Mouse (Mus musculus) stomach, embryonic 15.5 days (tissue): ENCODE data around the gene Olfr522. TPM values are rescaled to one million over a fixed set of nuclear protein-coding genes. Genes with fewer than 3 reads are reported as not detected.

Experiments used
- ATAC-seq: fragments of 200-750 bp; cut with Nextera tagmentation; 2 replicates; pipeline ENCODE4 v1.8.0; 2017; ENCODE audit warnings: low read depth, moderate number of reproducible peaks, moderate TSS enrichment; ENCODE audit not compliant: insufficient read depth, low FRiP score
- H3K27ac ChIP-seq: fragments of 300-500 bp; sonication (generic); 2 replicates; pipeline ENCODE4 v1.5.1; 2015; ENCODE audit warnings: mild to moderate bottlenecking, inconsistent platforms
- H3K27me3 ChIP-seq: fragments of 300-500 bp; sonication (generic); replicated peaks from 2 replicates; pipeline ENCODE4 v1.6.1; 2015; ENCODE audit warnings: inconsistent platforms
- H3K36me3 ChIP-seq: fragments of 300-500 bp; sonication (generic); 2 replicates; pipeline ENCODE4 v1.6.1; 2015; ENCODE audit warnings: inconsistent platforms
- H3K4me1 ChIP-seq: fragments of 300-500 bp; sonication (generic); 2 replicates; pipeline ENCODE4 v1.6.1; 2015; ENCODE audit warnings: inconsistent platforms
- H3K4me2 ChIP-seq: fragments of 300-500 bp; sonication (generic); 2 replicates; pipeline ENCODE4 v1.6.1; 2015; ENCODE audit warnings: mild to moderate bottlenecking, inconsistent platforms
- H3K4me3 ChIP-seq: fragments of 300-500 bp; sonication (generic); replicated peaks from 2 replicates; pipeline ENCODE4 v1.5.1; 2015; ENCODE audit warnings: inconsistent platforms
- H3K9ac ChIP-seq: fragments of 300-500 bp; sonication (generic); 2 replicates; pipeline ENCODE4 v1.6.1; 2015; ENCODE audit warnings: inconsistent platforms
- H3K9me3 ChIP-seq: fragments of 300-500 bp; sonication (generic); 2 replicates; pipeline ENCODE4 v1.6.1; 2016; ENCODE audit warnings: inconsistent platforms
- WGBS: fragments of 180-500 bp; shearing (Covaris S2); methylation state at CpG from one replicate; pipeline ENCODE4 v1.1.7; 2015; 5-methylcytosine and 5-hydroxymethylcytosine counted together
- polyA plus RNA-seq: library from polyadenylated mRNA; unstranded; fragments of >200 nt; fragmentation: Nextera tagmentation; extraction: Ambion mirVana; gene quantifications from 2 replicates; pipeline ENCODE4 v1.2.1, GENCODE M21; 2015

Gene Olfr522
- polyA plus RNA-seq = not detected in 2 replicates

GRCm38 (mm10) chr7:140164664-140165063 lies at the start of gene Olfr522:
TSS of gene Olfr522 (minus strand) at chr7:140164764.
- no peak within 1 kb of the TSS for H3K4me2 ChIP-seq
- WGBS = 77% methylated on average over 7 of the region's 7 CpGs
- no peak for ATAC-seq
- no peak within 1 kb of the TSS for H3K9ac ChIP-seq
- H3K4me1 ChIP-seq = no peaks in the 10 kb centered on the region
- no peaks in the 10 kb centered on the region for H3K9me3 ChIP-seq
- no peak within 1 kb of the TSS for H3K27ac ChIP-seq
- no peaks in the 10 kb centered on the region for H3K36me3 ChIP-seq
- no peaks in the 10 kb centered on the region for H3K27me3 ChIP-seq
- H3K4me3 ChIP-seq = no peak within 1 kb of the TSS

GRCm38 (mm10) chr7:140213841-140214240 lies 49.3 kb upstream of the Olfr522 start:
- Histone ChIP-seq H3K27me3 (no peaks in the 10 kb centered on the region), H3K4me2 (no peak overlapping the region), H3K9ac (no peak overlapping the region), H3K4me1 (no peaks in the 10 kb centered on the region), H3K36me3 (no peaks in the 10 kb centered on the region), H3K4me3 (no peak overlapping the region), H3K27ac (no peak overlapping the region), H3K9me3 (no peaks in the 10 kb centered on the region)
- 77% methylated on average over 5 of the region's 5 CpGs for WGBS
- no peak for ATAC-seq

- Histone ChIP-seq H3K9ac (no peak overlapping the region), H3K4me2 (no peak overlapping the region), H3K27ac (no peak overlapping the region), H3K27me3 (no peaks in the 10 kb centered on the region), H3K4me1 (no peaks in the 10 kb centered on the region), H3K9me3 (no peaks in the 10 kb centered on the region), H3K36me3 (no peaks in the 10 kb centered on the region), H3K4me3 (no peak overlapping the region)
- WGBS = 69% methylated on average over 3 of the region's 3 CpGs
- no peak for ATAC-seq
Measured at GRCm38 (mm10) chr7:140208677-140209076, 44.1 kb upstream of the Olfr522 start.

DNA sequence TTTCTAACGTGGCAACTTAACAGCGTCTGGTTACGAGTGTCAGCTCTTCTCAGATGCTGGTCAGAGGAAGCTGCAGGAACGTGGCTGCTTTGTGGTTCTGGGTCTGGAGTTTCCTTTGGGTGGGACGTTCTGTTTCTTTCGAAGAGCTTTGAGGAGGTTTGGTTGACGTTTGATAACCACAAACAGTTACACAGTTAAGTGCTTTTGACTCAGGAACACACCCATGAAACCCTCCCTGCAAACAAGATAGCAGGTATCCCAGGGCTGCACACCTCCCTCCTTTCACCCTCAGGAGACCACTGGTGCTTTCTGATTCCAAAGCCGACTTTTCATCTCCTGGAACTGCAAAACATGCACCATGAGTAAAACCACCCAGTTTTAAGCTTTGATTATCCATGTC lies 43.6 kb upstream of the Olfr522 start:
- Histone ChIP-seq H3K36me3 (no peaks in the 10 kb centered on the region), H3K9ac (no peak overlapping the region), H3K4me3 (no peak overlapping the region), H3K4me2 (no peak overlapping the region), H3K27ac (no peak overlapping the region), H3K9me3 (no peaks in the 10 kb centered on the region), H3K27me3 (no peaks in the 10 kb centered on the region), H3K4me1 (no peaks in the 10 kb centered on the region)
- 0 out of 2 replicates have a peak, but pooled peaks have one; percentile 31 for ATAC-seq
- WGBS = 63% methylated on average over 8 of the region's 8 CpGs

DNA sequence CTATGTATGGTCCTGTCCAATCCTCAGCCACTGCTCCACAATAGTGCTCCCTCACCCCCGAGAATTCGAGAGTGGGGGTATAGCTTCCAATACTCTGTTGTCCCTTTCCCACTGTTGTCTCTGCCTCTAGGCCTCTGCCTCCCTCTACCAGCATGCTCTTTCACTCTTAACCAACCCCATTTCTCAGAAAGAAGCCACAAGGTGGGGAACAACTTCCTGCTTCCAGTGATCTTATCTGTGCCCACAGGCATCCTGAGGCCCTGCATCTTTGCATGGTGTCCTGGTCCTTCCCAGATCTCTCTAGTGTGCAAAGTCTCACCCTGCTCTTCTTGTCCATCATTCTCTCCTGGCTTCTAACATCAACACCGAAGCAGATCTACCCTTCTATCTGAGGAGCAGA lies 42.3 kb upstream of the Olfr522 start:
- H3K27me3 ChIP-seq = no peaks in the 10 kb centered on the region
- ATAC-seq = no peak
- H3K9me3 ChIP-seq = no peaks in the 10 kb centered on the region
- H3K4me2 ChIP-seq = no peak overlapping the region
- no peak overlapping the region for H3K27ac ChIP-seq
- no peaks in the 10 kb centered on the region for H3K4me1 ChIP-seq
- H3K4me3 ChIP-seq = no peak overlapping the region
- no peak overlapping the region for H3K9ac ChIP-seq
- WGBS = 78% methylated on average over 3 of the region's 3 CpGs
- H3K36me3 ChIP-seq = no peaks in the 10 kb centered on the region

DNA sequence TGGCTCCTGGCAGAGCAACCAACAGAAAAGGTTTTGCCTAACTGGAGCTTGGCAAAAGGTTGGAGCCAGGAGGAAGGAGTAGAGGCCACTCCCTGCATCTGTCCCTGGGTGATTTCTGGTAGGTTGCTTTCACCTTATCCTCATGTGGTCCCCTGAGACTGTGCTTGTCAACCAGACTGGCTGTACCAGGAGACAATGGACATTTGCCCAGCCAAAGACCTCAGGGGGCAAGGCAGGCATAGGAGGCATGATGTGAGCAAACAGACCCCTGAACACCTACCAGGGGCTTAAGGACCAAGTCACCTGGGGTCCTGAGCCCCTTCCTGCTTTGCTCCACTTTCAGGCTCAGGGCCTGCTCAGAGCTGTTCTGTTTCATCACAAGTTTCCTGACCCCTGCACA lies 41.3 kb upstream of the Olfr522 start, which contains the start of gene Olfr524:
Gene Olfr524, minus strand, starts transcription at position 101 of the 400 bp plus-strand sequence.
- Histone ChIP-seq H3K36me3 (no peaks in the 10 kb centered on the region), H3K9ac (no peak within 1 kb of the TSS), H3K4me3 (no peak within 1 kb of the TSS), H3K4me1 (no peaks in the 10 kb centered on the region), H3K4me2 (no peak within 1 kb of the TSS), H3K9me3 (no peaks in the 10 kb centered on the region), H3K27ac (no peak within 1 kb of the TSS), H3K27me3 (no peaks in the 10 kb centered on the region)
- no peak for ATAC-seq

GRCm38 (mm10) chr7:140201090-140201489 lies 36.5 kb upstream of the Olfr522 start:
- Histone ChIP-seq H3K9ac (no peak overlapping the region), H3K27ac (no peak overlapping the region), H3K9me3 (no peaks in the 10 kb centered on the region), H3K27me3 (no peaks in the 10 kb centered on the region), H3K4me2 (no peak overlapping the region), H3K4me3 (no peak overlapping the region), H3K36me3 (no peaks in the 10 kb centered on the region), H3K4me1 (no peaks in the 10 kb centered on the region)
- ATAC-seq = no peak
- 85% methylated on average over 4 of the region's 4 CpGs for WGBS

GRCm38 (mm10) chr7:140196002-140196401 lies 31.4 kb upstream of the Olfr522 start:
- Histone ChIP-seq H3K4me2 (no peak overlapping the region), H3K27me3 (no peaks in the 10 kb centered on the region), H3K27ac (no peak overlapping the region), H3K36me3 (no peaks in the 10 kb centered on the region), H3K9ac (no peak overlapping the region), H3K4me3 (no peak overlapping the region), H3K9me3 (no peaks in the 10 kb centered on the region), H3K4me1 (no peaks in the 10 kb centered on the region)
- ATAC-seq = no peak
- 71% methylated on average over 8 of the region's 8 CpGs for WGBS

DNA sequence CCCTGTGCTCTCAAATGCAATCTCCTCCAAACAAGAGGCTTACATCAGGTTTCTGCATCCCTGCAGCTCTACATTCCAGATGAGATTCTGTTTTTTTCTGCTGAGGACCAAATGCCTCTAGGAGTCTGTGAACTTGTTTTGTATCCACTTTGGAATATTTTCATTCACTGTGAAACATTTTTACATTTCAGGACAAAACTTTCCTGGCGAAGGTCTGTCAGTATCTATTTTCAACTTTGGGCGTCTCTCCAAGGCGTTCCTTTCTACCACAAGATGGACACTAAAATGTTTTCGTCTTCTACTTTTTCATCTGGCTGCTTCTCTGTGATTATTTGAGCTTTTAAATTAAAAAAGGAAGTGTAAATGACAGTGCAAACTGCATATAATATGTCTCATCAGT lies 29.5 kb upstream of the Olfr522 start:
- no peak overlapping the region for H3K4me3 ChIP-seq
- H3K9ac ChIP-seq = no peak overlapping the region
- H3K4me1 ChIP-seq = no peaks in the 10 kb centered on the region
- H3K36me3 ChIP-seq = no peaks in the 10 kb centered on the region
- 80% methylated on average over 4 of the region's 4 CpGs for WGBS
- no peak for ATAC-seq
- H3K27ac ChIP-seq = no peak overlapping the region
- H3K9me3 ChIP-seq = no peaks in the 10 kb centered on the region
- no peaks in the 10 kb centered on the region for H3K27me3 ChIP-seq
- no peak overlapping the region for H3K4me2 ChIP-seq

- H3K4me1 ChIP-seq = no peaks in the 10 kb centered on the region
- no peaks in the 10 kb centered on the region for H3K36me3 ChIP-seq
- no peaks in the 10 kb centered on the region for H3K9me3 ChIP-seq
- ATAC-seq = no peak
- no peak overlapping the region for H3K9ac ChIP-seq
- 70% methylated on average over 2 of the region's 2 CpGs for WGBS
- no peak overlapping the region for H3K4me3 ChIP-seq
- H3K4me2 ChIP-seq = no peak overlapping the region
- H3K27me3 ChIP-seq = no peaks in the 10 kb centered on the region
- H3K27ac ChIP-seq = no peak overlapping the region
Measured at GRCm38 (mm10) chr7:140192851-140193250, 28.3 kb upstream of the Olfr522 start.

DNA sequence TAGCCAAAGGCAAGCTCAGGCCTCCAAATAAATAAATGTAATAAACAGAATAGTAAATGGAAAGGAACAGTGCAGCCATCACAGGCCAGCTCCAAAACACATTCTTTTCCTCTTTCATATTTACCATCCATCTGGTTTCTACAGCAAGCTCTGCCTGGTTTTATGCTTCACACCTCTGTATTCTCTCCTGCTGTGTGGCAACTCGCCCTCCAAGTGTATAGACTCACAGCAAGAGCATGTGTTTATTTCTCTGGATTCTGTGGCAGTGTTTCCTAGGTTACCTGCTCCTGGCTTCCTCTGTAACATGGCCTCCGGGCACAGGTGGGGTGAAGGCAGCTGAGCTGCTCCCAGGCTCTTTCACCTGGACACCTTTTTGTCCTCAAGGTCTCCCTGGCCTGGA lies 27.9 kb upstream of the Olfr522 start:
- 48% methylated on average over 2 of the region's 2 CpGs for WGBS

DNA sequence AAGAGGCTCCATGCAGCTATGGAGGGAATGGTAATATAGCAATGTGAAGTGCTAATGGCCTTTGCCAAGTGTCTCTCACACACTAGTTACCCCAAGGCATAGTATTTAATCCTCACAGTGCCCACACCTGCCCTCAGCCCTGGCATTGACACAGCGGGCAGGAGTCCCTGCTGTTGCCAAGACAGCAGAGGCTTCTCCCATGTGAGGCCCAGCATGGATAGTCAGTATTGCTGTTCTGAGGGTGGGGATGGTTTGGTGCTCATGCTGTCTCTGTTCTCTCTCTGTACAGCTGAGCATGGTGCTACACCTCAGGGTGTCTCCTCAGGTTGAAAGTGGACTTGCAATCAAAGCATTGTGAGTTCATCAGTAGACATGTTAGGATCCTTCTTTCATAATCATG lies 25.9 kb upstream of the Olfr522 start:
- H3K4me3 ChIP-seq = no peak overlapping the region
- 86% methylated on average over 1 of the region's 1 CpGs for WGBS

More for the DNA sequence above, 27.9 kb upstream of the Olfr522 start:
- Histone ChIP-seq H3K36me3 (no peaks in the 10 kb centered on the region), H3K4me2 (no peak overlapping the region), H3K4me1 (no peaks in the 10 kb centered on the region), H3K27me3 (no peaks in the 10 kb centered on the region), H3K9me3 (no peaks in the 10 kb centered on the region), H3K4me3 (no peak overlapping the region), H3K9ac (no peak overlapping the region), H3K27ac (no peak overlapping the region)
- ATAC-seq = no peak

More for the DNA sequence above, 25.9 kb upstream of the Olfr522 start:
- H3K9me3 ChIP-seq = no peaks in the 10 kb centered on the region
- H3K4me1 ChIP-seq = no peaks in the 10 kb centered on the region
- H3K27me3 ChIP-seq = no peaks in the 10 kb centered on the region
- no peak for ATAC-seq
- H3K36me3 ChIP-seq = no peaks in the 10 kb centered on the region
- H3K4me2 ChIP-seq = no peak overlapping the region
- H3K9ac ChIP-seq = no peak overlapping the region
- H3K27ac ChIP-seq = no peak overlapping the region
